Mouse (Mus musculus) G1E (cell line): ENCODE measurements at regions not wholly inside any gene's neighbourhood (a gene's known extent, or its start where the extent isn't known, plus 50 kb on each side); places are given as distances from the start of the nearest gene placed in this dataset.

Source experiments
- CTCF ChIP-seq: IDR thresholded peaks from 2 replicates; pipeline ENCODE4 v1.5.1; 2012; ENCODE audit warnings: low read depth, low read length, inconsistent platforms, mixed read lengths
- GATA1 ChIP-seq: IDR thresholded peaks from 2 replicates; pipeline ENCODE4 v1.6.1; 2012; ENCODE audit warnings: borderline replicate concordance, low read length, inconsistent platforms, mixed read lengths
- POLR2AphosphoS5 ChIP-seq: IDR thresholded peaks from 2 replicates; pipeline ENCODE4 v1.6.1; 2012; ENCODE audit warnings: low read depth, low read length, inconsistent platforms; ENCODE audit not compliant: insufficient replicate concordance

- TF ChIP-seq POLR2AphosphoS5 (no peak), CTCF (no peak), GATA1 (no peak)
Measured at GRCm38 (mm10) chr10:117456427-117456826, 76.6 kb upstream of the Cpsf6 start.
